Mouse (Mus musculus) 416B (cell line): ENCODE measurements around the gene Cntnap1.

Experiments
- DNase-seq: peaks from one replicate; pipeline ENCODE4 v3.0.0; 2011; ENCODE audit warnings: low read depth

Gene Cntnap1

GRCm38 (mm10) chr11:101221306-101221986 lies 51.1 kb downstream of the Cntnap1 start:
- peak; percentile 69 for DNase-seq

DNA sequence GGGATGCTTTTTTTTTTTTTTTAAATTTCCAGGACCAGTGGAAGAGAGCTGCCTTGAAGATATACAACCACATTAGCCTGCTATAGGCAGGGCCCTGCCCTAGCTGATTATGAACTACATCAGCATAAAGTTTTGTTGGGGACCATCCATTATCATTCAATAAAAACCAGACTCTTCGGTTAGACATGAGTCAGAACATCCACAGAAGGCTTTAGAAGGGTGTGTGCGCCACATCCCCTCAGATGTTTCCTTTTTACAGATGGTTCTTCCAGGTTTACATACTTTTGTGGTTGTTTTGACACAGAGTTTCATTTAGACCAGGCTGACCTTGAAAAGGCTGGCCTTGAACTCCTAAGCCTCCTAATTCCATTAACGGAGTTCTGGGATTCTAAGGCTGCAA lies 54.0 kb downstream of the Cntnap1 start:
- peak; percentile 96 for DNase-seq

GRCm38 (mm10) chr11:101225331-101226064 lies 55.2 kb downstream of the Cntnap1 start:
- peak; percentile 61 for DNase-seq

- peak; percentile 77 for DNase-seq
These were observed 55.9 kb downstream of the Cntnap1 start, which contains the start of gene Ezh1 for GRCm38 (mm10) chr11:101226065-101226701. TSS of gene Ezh1 (minus strand) at chr11:101226463.

DNA sequence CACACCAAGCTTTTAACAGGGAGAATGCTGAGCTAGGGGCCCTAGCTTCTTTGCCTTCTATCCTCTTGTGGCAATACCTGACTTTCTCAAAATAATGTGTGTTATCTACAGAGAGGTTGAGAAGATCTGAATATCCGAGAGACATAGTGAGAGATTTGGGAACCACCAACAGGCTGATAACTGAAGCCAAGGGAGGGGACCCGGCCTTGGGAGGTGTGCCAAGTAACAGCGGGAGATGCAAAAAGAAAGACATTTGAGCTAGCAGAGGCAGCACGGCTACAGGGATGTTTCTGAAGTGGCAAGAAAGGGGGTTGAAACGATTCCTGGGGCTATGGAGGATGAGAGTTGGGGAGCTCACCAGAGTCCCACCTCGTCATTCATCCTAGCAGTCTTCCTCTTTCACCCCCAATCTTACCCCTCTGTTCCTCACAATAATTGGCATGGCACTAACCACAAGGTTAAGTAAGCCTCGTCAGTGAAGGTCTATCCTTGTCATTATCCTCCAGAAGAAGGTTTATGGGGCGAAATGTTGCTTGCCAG lies 59.1 kb downstream of the Cntnap1 start:
- DNase-seq: no peak

- no peak for DNase-seq
These were observed 59.8 kb downstream of the Cntnap1 start for GRCm38 (mm10) chr11:101230061-101230511.

DNA sequence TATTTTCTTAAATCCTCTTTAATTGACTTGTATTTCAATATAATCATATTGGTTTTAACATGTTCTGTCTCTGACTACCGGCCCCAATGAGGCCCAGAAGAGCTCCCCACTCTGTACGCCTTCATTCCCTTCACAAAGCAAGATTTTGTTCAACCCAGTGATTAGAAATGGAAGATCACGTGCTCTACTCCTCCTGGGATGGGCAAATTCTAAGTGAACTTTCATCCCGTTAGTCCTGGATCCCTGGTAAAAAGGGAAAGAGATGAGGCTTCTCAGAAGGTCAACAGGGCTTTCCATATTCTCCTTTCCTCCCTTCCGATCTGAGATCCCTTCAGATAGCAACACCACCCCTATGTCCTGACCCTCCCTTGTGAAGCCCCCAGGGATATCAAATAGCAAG lies 60.2 kb downstream of the Cntnap1 start:
- DNase-seq: no peak

DNA sequence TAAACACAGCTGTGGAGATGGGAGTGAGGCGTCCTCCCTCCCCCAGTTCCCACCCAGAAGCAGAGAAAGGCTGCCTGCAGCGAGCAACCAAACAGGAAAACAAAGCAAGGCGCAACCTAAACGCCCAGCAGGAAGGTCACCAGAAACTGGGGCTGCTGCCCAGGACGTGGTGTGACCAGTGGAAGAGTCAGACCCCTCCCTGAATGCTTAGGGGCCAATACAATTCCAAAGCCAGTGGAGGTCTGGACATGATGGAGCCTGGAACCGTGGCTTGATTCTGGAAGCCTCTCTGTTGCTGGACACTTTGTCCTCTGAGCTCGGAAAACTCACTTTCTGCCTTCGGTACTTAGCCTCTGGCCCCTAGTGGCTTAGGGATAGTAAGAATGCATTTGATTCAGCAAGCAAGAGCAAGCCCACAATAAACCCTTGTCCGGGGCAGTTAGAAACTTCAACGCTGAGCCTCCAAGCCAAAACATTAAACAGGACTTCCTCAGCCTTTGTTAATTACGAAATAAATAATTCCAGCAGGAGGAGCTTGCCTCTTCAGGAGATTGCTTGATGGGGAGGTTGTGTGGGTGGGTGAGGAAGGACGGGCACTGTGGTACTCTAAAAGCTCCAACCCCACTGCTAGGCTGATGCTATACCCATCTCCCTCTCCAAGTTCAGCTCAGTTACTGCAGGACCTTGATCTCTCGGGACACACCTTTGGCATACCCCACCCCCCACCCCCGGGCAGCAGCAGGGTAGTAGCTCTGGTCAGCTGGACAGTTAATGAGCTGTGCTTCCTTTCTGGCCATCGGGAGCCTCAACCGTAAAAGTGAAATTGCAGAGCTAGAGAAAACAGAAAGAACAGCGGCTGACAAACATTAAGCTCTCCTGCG lies 60.9 kb downstream of the Cntnap1 start:
- no peak for DNase-seq

DNA sequence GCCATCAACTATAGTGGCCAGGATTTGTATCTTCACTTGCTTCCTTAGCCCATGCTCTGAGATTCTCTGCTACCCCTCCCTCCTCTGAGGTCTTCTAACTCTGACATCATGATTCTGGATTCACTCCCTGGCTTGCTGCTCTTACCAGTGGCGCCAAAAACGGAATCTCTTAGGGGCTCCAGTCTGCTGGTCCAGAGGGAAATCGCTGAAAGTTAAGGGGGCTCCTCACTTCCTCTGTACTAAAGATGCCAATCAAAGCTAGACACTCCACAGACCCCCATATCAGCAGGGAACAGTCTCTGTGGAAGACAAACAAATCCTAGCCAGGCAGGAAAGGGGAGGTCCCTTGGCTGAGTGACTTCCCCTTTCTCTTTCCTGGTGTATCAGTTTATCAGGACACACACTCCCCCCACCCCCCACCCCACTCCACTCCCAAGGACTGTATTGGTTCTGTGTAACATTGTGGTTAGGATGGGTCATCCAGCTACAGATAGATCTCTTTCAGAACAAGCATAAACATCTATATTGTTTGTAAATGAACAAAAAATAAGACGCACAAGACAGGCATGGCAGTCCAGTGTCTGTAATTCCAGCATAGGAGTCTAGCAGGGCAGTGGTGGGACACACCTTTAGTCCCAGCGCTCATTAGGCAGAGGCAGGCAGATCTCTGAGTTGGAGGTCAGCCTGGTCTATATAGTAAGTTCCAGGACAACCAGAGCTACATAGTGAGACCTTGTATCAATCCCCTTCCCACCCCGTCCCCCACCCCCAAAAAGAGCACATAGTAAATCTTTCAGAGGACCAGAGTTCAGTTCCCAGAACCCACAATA lies 61.9 kb downstream of the Cntnap1 start:
- peak; percentile 92 for DNase-seq

- peak; percentile 85 for DNase-seq
These were observed 62.9 kb downstream of the Cntnap1 start for GRCm38 (mm10) chr11:101233240-101233639.

- DNase-seq: no peak
These were observed 63.8 kb downstream of the Cntnap1 start for GRCm38 (mm10) chr11:101234124-101234523.

DNA sequence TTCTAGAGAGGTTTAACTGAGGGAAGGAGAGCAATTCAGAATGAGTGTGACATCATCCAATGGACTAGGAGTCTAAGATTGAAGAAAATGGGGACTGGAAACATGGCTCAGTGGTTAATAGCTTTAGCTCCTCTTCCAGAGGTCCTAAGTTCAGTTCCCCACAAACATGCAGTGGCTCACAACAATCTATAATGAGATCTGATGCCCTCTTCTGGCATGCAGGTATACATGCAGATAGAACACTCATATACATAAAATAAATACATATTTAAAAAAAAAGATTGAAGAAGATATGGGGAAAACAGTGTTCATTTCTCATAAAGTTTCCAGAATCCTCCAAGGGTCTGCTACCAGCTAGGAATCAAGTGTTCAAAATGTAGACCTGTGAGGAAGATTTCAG lies 65.1 kb downstream of the Cntnap1 start:
- peak; percentile 46 for DNase-seq

- no peak for DNase-seq
These were observed 66.5 kb downstream of the Cntnap1 start for GRCm38 (mm10) chr11:101236782-101237181.

DNA sequence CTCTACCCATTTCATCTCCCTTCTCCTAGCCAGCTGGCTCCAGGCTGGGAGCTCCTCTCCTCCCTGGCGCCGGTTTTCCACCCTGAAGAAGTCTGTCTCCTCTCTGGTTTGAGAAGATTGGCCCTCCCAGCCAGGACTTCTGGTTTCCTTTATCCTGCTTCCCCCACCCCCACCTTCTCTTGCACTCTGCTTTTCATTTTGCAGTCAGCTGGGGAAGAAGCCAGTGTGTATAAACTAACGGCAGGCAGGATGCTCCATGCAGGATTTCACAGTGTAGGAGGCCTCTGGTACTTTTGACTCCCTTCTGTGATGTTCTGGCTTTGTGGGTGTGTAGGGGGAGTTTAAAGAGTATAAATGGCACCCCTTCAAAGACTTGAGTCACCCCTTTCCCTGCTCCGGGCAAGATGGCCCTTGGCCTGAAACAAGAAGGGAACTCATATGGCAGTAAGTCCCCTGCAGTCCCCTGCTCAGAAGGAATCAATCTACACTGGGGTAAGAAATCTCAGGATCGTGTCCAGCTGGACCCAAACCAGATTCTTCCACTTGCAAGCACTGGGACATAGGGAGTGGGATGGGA lies 67.8 kb downstream of the Cntnap1 start:
- DNase-seq: no peak
